Mouse (Mus musculus) C2C12 (cell line): Measurements from ENCODE around the gene Gm9837. TPM values are rescaled to one million over a fixed set of nuclear protein-coding genes. Genes with fewer than 3 reads are reported as not detected.
"Not testable (repeated sequence)": the region's sequence is repeated elsewhere in the genome, so short reads cannot be mapped to it uniquely, and the experiment has no call there.

Experiments used
- H3K27me3 ChIP-seq: one replicate; pipeline ENCODE4 v1.6.1; 2011; ENCODE audit not compliant: control insufficient read depth, insufficient read depth, insufficient read length
- H3K36me3 ChIP-seq: one replicate; pipeline ENCODE4 v1.6.1; 2011; ENCODE audit not compliant: control insufficient read depth, insufficient read depth
- H3K4me3 ChIP-seq: one replicate; pipeline ENCODE4 v1.5.1; 2011; ENCODE audit warnings: mild to moderate bottlenecking, control low read depth; ENCODE audit not compliant: poor library complexity, insufficient read depth, severe bottlenecking
- H3K79me2 ChIP-seq: one replicate; pipeline ENCODE4 v1.6.1; 2011; ENCODE audit not compliant: control insufficient read depth, insufficient read depth
- H3K79me3 ChIP-seq: one replicate; pipeline ENCODE4 v1.6.1; 2011; ENCODE audit warnings: low read depth, control low read depth
- H3ac ChIP-seq: one replicate; pipeline ENCODE3; 2011; ENCODE audit warnings: low read depth; ENCODE audit not compliant: control insufficient read depth, insufficient read length
- CEBPB ChIP-seq: IDR thresholded peaks from one replicate; pipeline ENCODE4 v1.6.1; 2011; ENCODE audit warnings: low read depth, mild to moderate bottlenecking, control low read depth, moderate library complexity
- CTCF ChIP-seq: IDR thresholded peaks from one replicate; pipeline ENCODE4 v1.5.1; 2011; ENCODE audit not compliant: control insufficient read depth, insufficient read depth, insufficient read length
- FOSL1 ChIP-seq: IDR thresholded peaks from one replicate; pipeline ENCODE4 v1.8.0; 2011; ENCODE audit warnings: mild to moderate bottlenecking, low read length; ENCODE audit not compliant: poor library complexity, insufficient read depth, severe bottlenecking
- MAX ChIP-seq: IDR thresholded peaks from one replicate; pipeline ENCODE4 v1.6.1; 2011; ENCODE audit warnings: mild to moderate bottlenecking, control low read depth
- MYOD1 ChIP-seq: IDR thresholded peaks from one replicate; pipeline ENCODE4 v1.6.1; 2011; ENCODE audit warnings: low read depth; ENCODE audit not compliant: control insufficient read depth, insufficient read length
- MYOG ChIP-seq: IDR thresholded peaks from one replicate; pipeline ENCODE4 v1.6.1; 2011; ENCODE audit not compliant: control insufficient read depth, insufficient read length; ENCODE audit errors: extremely low read depth
- USF1 ChIP-seq: IDR thresholded peaks from one replicate; pipeline ENCODE4 v1.6.1; 2011; ENCODE audit warnings: low read depth, mild to moderate bottlenecking, control low read depth, moderate library complexity
- polyA plus RNA-seq: library from polyadenylated mRNA; unstranded; fragments of >200 nt; fragmentation: generic; extraction: Trizol; gene quantifications from one replicate; pipeline ENCODE4 v1.2.1, GENCODE M21; 2012; ENCODE audit warnings: missing spikeins

Gm9837 gene
- polyA plus RNA-seq, 1 experiment = not detected

DNA sequence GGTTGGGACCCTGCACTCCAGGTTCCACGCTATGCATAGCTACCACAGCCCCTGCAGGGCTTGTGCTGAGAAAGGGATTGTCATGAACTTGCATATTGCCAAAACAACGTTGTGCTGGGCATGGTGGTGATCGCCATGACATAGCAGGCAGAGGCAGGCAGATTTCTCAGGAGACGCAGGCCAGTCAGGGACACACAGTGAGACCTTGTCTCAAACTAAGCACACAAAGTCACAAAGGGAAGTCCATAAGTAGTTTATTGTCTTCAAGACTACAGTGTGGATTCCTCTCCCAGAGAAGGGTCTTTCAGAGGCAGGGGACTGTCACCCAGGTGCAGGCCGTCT is 41.6 kb downstream of the Gm9837 start:
- Histone ChIP-seq H3ac (no peak overlapping the region), H3K4me3 (no peak overlapping the region), H3K36me3 (peaks cover 24% of the 10 kb centered on the region), H3K79me3 (peaks cover 15% of the 10 kb centered on the region), H3K27me3 (no peaks in the 10 kb centered on the region), H3K79me2 (peaks cover 26% of the 10 kb centered on the region)
- TF ChIP-seq CEBPB = no peak
- TF ChIP-seq MYOD1 = no peak
- no peak for TF ChIP-seq MAX
- no peak for TF ChIP-seq CTCF
- TF ChIP-seq FOSL1 = no peak
- TF ChIP-seq MYOG = no peak
- TF ChIP-seq USF1 = no peak

DNA sequence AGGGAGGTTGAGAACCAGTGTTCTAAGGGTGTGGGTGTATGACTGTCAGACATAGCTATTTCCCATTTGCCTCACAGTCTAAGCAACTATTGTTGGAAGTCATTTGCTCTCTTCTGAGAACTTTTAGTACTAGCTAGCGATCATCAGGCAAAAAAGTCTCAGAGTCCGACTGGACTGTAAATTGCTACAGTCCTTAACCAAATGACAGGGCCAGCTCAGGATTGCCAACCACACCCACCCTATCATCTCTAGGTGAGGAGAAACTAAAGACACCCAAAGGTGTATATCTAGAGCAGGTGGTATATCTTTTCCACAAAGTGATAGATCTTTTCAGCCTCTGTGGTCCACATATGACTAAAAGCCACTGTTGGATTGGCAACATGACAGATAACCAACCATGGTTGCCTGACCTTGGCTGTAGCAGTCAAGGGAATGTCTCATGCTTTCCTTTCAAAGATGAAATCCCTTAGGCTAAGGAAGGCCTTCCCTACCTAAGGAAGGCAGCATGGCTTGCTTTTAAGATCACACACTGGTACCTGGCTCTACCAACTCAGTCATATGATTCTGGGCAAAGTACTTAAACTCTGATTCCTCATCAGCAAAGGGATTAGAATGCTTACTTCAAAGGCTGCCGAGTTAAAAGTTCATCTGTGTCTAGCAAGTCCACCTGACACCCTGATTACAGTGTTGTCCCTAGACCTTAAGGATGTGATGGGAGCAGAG is 42.1 kb downstream of the Gm9837 start:
- Histone ChIP-seq H3K27me3 (no peaks in the 10 kb centered on the region), H3ac (no peak overlapping the region), H3K36me3 (peaks cover 24% of the 10 kb centered on the region), H3K79me2 (peaks cover 26% of the 10 kb centered on the region), H3K79me3 (peaks cover 15% of the 10 kb centered on the region), H3K4me3 (no peak overlapping the region)
- TF ChIP-seq FOSL1 (no peak), MAX (no peak), MYOG (no peak), CTCF (no peak), MYOD1 (no peak), USF1 (no peak), CEBPB (no peak)

DNA sequence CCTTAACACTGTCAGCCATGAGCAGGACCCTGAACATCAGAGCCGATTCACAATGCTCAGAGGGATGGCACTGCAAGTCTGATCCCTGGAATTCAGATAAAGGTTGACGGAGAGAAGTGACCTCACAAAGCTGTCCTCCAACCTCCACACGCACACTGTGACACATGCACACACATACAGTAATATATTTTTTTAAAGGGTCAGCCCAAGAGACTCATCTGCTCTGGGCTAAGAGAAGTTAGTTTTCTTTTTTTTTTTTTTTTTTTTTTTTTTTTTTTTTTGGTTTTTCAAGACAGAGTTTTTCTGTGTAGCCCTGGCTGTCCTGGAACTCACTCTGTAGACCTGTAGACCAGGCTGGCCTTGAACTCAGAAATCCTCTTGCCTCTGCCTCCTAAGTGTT is 43.4 kb downstream of the Gm9837 start:
- H3K79me3 ChIP-seq = peaks cover 15% of the 10 kb centered on the region
- peaks cover 26% of the 10 kb centered on the region for H3K79me2 ChIP-seq
- not testable (repeated sequence) for H3ac ChIP-seq, H3K27me3 ChIP-seq, H3K4me3 ChIP-seq
- peaks cover 24% of the 10 kb centered on the region for H3K36me3 ChIP-seq

DNA sequence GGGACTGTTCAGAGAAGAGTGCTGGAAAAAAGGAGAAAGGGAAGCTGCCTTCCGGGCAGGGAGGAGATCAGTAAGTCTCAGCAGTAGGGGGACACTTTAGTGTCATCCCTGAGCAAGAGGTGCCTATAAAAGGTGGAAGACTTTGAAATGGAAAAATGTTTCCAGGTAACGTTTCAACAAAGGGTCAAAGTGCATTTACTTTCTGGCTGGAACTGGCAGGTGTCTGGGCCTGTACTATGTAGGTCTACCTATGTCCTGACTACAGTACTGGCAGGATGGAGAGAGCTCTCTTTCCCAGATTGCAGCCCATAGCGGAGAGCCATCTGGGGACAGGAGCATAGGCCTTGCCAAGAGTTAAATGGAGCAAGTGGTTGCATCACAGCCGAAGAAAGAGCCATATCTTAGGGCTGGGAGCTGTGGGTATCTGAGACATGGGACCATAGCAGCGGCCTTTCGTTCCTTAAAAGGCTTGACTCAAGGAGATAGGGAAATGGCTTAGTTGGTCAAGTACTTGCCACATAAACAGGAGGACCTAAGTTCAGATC is 44.5 kb downstream of the Gm9837 start:
- peaks cover 24% of the 10 kb centered on the region for H3K36me3 ChIP-seq
- H3K79me3 ChIP-seq = peaks cover 15% of the 10 kb centered on the region
- no peaks in the 10 kb centered on the region for H3K27me3 ChIP-seq
- TF ChIP-seq MYOD1 = no peak
- TF ChIP-seq CTCF = no peak
- no peak for TF ChIP-seq FOSL1
- no peak for TF ChIP-seq USF1
- no peak for TF ChIP-seq MYOG
- no peak for TF ChIP-seq CEBPB
- no peak for TF ChIP-seq MAX
- H3K4me3 ChIP-seq = no peak overlapping the region
- H3K79me2 ChIP-seq = peaks cover 26% of the 10 kb centered on the region
- no peak overlapping the region for H3ac ChIP-seq

DNA sequence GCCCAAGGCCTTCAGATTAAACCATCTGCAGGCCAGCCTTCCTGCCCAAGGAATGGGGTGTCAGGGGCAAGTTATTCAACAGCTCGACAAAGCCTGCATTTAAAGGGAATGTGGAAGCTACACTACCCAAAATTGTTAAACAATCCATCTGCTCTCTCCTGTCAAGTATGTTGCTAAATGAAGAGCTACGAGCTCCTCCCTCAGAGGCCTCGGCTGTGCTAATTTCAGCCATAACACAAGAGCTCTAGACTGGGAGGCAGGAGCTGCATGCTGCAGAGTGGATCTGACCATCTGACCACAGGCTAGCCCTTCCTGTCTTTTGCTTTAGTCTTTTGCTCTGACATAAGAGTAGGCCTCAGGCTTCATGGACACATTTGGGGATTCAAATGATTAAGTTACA is 45.0 kb downstream of the Gm9837 start:
- Histone ChIP-seq H3K4me3 (no peak overlapping the region), H3K27me3 (no peaks in the 10 kb centered on the region), H3K36me3 (peaks cover 24% of the 10 kb centered on the region), H3K79me2 (peaks cover 22% of the 10 kb centered on the region), H3K79me3 (peaks cover 14% of the 10 kb centered on the region), H3ac (no peak overlapping the region)
- no peak for TF ChIP-seq CTCF
- no peak for TF ChIP-seq CEBPB
- no peak for TF ChIP-seq FOSL1
- no peak for TF ChIP-seq MAX
- no peak for TF ChIP-seq MYOG
- no peak for TF ChIP-seq MYOD1
- TF ChIP-seq USF1 = no peak

DNA sequence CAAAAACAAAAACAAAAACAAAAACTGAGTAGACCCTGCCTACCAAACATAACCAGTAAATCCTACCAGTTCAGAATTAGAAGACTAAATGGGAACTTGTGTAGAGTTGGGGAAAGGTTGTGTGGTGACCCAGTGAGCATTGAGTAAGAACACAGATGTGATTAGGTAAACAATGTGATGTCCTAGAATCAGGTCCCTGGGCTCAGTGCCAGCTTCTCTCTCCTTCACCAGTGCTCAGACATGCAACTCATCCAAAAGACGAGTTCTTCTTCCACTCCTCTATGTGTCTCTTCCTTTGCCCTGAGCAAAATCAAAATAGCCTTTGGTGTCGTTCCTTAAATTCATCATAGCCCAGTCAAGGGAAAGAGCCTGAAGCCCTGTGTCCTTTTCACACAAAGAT is 45.5 kb downstream of the Gm9837 start:
- Histone ChIP-seq H3ac (no peak overlapping the region), H3K79me2 (peaks cover 18% of the 10 kb centered on the region), H3K36me3 (peaks cover 24% of the 10 kb centered on the region), H3K27me3 (no peaks in the 10 kb centered on the region), H3K79me3 (peaks cover 10% of the 10 kb centered on the region), H3K4me3 (no peak overlapping the region)
- TF ChIP-seq CTCF (no peak), MYOG (no peak), USF1 (no peak), CEBPB (no peak), FOSL1 (no peak), MYOD1 (no peak), MAX (no peak)
